Mouse (Mus musculus): Measurements from ENCODE around the gene Scamp5. TPM values are rescaled to one million over a fixed set of nuclear protein-coding genes. Genes with fewer than 3 reads are reported as not detected.

Scamp5 gene
- not detected for total RNA-seq (2023)

DNA sequence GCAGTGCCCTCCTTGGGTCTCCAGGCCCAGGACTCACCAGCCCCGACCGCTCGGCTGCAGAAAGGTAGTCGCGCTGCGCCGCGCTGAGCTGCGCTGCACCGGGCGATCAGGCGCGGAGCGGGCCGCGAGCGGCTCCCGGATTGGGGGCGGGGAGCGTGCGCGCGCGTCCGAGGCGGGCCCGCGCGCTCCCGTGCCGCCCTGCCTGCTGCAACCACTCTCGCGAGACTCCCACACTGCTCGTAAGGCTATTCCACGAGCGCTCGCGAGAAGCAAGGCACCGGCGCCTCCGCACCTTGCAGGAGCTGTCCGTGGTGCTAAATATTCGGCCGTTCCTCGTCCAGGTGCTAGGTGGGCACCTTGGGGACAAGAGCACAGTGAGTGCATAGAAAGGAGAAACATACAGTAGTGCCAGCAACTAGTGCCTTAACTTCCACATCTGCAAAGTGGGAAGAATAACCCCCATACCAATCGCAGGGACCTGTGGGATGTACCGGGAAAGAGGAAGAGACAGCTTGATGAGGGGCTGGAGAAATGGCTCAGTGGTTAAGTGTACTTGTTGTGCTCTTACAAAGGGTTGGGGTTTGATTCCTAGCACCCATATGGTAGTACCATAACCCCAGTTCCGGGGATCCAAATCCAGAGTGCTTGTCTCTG, at the start of gene Scamp5:
TSS of gene Scamp5 (minus strand) at position 165 of the 654 bp plus-strand sequence.

DNA sequence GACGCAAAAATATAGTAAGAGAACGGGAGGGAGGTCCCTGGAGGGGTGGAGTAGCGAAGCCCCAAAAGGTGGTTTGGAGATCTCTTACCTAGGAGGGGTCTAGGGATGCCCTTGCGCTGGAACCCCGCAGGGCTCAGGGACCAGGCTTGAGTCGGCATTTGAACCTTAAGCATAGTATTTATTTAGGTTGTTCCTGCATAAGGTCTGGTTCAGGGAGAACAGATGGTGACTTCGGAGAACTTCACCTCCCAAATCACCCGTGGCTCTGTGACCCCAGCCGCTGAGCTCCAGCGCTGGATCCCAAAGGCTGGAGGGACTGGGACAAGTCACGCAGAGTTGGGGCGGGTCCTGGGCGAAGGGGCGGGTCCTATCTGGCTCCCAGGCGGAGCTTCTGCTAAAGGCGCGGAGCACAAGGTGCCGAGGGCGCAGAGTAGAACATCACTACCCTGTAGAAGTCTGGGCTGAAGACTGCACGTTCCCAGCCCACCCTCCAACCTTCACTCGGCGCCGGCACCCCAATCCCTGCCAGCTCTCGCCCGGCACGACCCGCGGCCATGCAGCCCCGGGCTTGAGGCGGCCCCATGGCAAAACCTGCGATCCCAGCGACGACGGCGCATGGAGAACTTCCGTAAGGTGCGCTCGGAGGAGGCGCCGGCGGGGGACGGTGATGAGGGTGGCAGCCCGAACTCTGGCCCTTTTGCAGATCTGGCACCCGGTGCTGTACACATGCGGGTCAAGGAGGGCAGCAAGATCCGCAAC, 35.9 kb upstream of the Scamp5 start, which contains the start of gene Rpp25:
TSS of gene Rpp25 (plus strand) at position 405 of the 759 bp plus-strand sequence.

DNA sequence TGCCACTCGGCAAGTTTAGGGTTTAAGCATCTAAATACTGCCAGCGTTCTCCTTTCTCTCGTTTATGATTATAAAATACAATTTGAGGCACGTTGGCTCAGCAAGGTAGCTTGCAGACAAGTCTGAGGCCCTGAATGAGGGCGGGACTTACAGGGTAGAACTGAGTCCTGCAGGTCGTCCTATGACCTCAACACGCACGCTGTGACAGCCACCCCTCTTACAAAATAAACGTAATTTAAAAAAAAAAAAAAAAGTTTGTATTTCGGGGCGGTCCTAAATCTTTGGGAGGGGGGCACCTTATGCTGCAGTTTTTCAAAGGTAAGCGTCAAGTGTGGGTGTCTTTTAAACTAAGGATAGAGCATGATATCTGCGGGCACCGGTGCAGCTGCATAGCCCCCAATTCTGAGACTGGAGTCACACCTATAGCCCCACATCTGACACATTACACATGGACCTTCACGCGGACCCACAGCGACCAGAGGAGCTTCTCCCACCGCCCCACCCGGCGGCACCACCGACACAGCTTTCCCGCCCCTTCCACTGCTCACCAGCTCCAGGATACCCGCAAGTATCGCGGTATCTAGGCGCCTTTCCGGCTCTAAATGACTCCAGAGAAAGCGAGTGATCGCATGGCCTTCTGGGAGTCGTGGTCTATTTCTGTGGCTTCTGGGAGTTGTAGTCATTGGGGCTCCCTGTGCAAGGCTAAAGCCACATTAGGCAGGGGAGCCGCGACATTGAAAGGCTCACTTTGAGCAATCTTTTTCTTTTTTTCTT, 28.2 kb downstream of the Scamp5 start, which contains the start of gene Ppcdc:
TSS of gene Ppcdc (minus strand) at position 603 of the 774 bp plus-strand sequence.

Other genes with a start within 250 kb of the Scamp5 start
- gene Trcg1, start 231.5 kb downstream of the Scamp5 start, total RNA-seq (2023), result not detected
- 62.8 TPM for gene 1700017B05Rik, start 205.4 kb downstream of the Scamp5 start, total RNA-seq (2023)
- 65.5 TPM for gene Ppcdc, start 27.9 kb downstream of the Scamp5 start, total RNA-seq (2023)
- gene Rpp25, start 36.0 kb upstream of the Scamp5 start, total RNA-seq (2023), result not detected
- 82.0 TPM for gene Cox5a, start 53.2 kb upstream of the Scamp5 start, total RNA-seq (2023)
- 15.9 TPM for gene Fam219b, start 69.5 kb upstream of the Scamp5 start, total RNA-seq (2023)
- gene Mpi, start 84.7 kb upstream of the Scamp5 start, total RNA-seq (2023), result 5.7 TPM
- 64.9 TPM for gene Scamp2, start 92.9 kb upstream of the Scamp5 start, total RNA-seq (2023)
- gene Ulk3, start 121.4 kb upstream of the Scamp5 start, total RNA-seq (2023), result 56.8 TPM
- gene Cplx3, start 138.2 kb upstream of the Scamp5 start, total RNA-seq (2023), result not detected
- gene Lman1l, start 152.7 kb upstream of the Scamp5 start, total RNA-seq (2023), result 2.6 TPM
- 295 TPM for gene Csk, start 185.6 kb upstream of the Scamp5 start, total RNA-seq (2023)
- not detected for gene Cyp1a2, start 215.6 kb upstream of the Scamp5 start, total RNA-seq (2023)
- not detected for gene Cyp1a1, start 219.9 kb upstream of the Scamp5 start, total RNA-seq (2023)
- 19.6 TPM for gene Edc3, start 240.5 kb upstream of the Scamp5 start, total RNA-seq (2023)